Mouse (Mus musculus): Measurements from ENCODE around the gene Vash2. TPM values are rescaled to one million over a fixed set of nuclear protein-coding genes. Genes with fewer than 3 reads are reported as not detected.

Vash2 gene
- total and polyA plus RNA-seq, 2 experiments, result under 0.01 TPM; not detected in 1

- Histone ChIP-seq H3K4me1 (ENCODE audit: control insufficient read depth, insufficient read depth, low read length) (no peaks in the 10 kb centered on the region), H3K36me3 (ENCODE audit: control insufficient read depth, insufficient read depth, low read length) (no peaks in the 10 kb centered on the region), H3K27ac (replicated peaks; ENCODE audit: insufficient read depth, low read depth, low read length) (no peak overlapping the region), H3K27me3 (ENCODE audit: control insufficient read depth, insufficient read depth, low read length) (peaks cover 3% of the 10 kb centered on the region; the same call in 1 of the 2 replicates), H3K9ac (ENCODE audit: low read depth, low read length) (no peak overlapping the region), H3K79me2 (ENCODE audit: control insufficient read depth, insufficient read depth, low read length) (no peaks in the 10 kb centered on the region), H3K4me3 (ENCODE audit: insufficient read depth, low read depth, low read length) (no peak overlapping the region)
- TF ChIP-seq CTCF (IDR thresholded peaks at IDR 0.05; ENCODE audit: low read depth, low read length) (no peak), POLR2A (IDR thresholded peaks at IDR 0.05; ENCODE audit: extremely low read depth, insufficient read depth, low read length) (no peak)
- WGBS, result 77% methylated on average over 7 of the region's 7 CpGs
- no peak for DNase-seq (ENCODE audit: extremely low read depth, low read depth, low spot score)
These were observed 6.4 kb downstream of the Vash2 start for GRCm38 (mm10) chr1:190972612-190973192.

- Histone ChIP-seq H3K4me1 (ENCODE audit: control insufficient read depth, insufficient read depth, low read length) (no peaks in the 10 kb centered on the region), H3K36me3 (ENCODE audit: control insufficient read depth, insufficient read depth, low read length) (no peaks in the 10 kb centered on the region), H3K27me3 (ENCODE audit: control insufficient read depth, insufficient read depth, low read length) (peaks cover 1% of the 10 kb centered on the region; the same call in 1 of the 2 replicates), H3K27ac (replicated peaks; ENCODE audit: insufficient read depth, low read depth, low read length) (no peak overlapping the region), H3K4me3 (ENCODE audit: insufficient read depth, low read depth, low read length) (no peak overlapping the region), H3K79me2 (ENCODE audit: control insufficient read depth, insufficient read depth, low read length) (no peaks in the 10 kb centered on the region), H3K9ac (ENCODE audit: low read depth, low read length) (no peak overlapping the region)
- TF ChIP-seq POLR2A (IDR thresholded peaks at IDR 0.05; ENCODE audit: extremely low read depth, insufficient read depth, low read length) (no peak), CTCF (IDR thresholded peaks at IDR 0.05; ENCODE audit: low read depth, low read length) (no peak)
- WGBS, result 78% methylated on average over 14 of the region's 14 CpGs
- DNase-seq (ENCODE audit: extremely low read depth, low read depth, low spot score), result no peak
These were observed 7.1 kb downstream of the Vash2 start for GRCm38 (mm10) chr1:190971708-190972610.

GRCm38 (mm10) chr1:190968010-190968409, 11.1 kb downstream of the Vash2 start:
- Histone ChIP-seq H3K4me1 (ENCODE audit: control insufficient read depth, insufficient read depth, low read length) (no peaks in the 10 kb centered on the region; the same call in 1 of the 2 replicates), H3K36me3 (ENCODE audit: control insufficient read depth, insufficient read depth, low read length) (no peaks in the 10 kb centered on the region), H3K4me3 (ENCODE audit: insufficient read depth, low read depth, low read length) (no peak overlapping the region), H3K27me3 (ENCODE audit: control insufficient read depth, insufficient read depth, low read length) (no peaks in the 10 kb centered on the region), H3K79me2 (ENCODE audit: control insufficient read depth, insufficient read depth, low read length) (no peaks in the 10 kb centered on the region), H3K27ac (replicated peaks; ENCODE audit: insufficient read depth, low read depth, low read length) (no peak overlapping the region), H3K9ac (ENCODE audit: low read depth, low read length) (no peak overlapping the region)
- TF ChIP-seq POLR2A (IDR thresholded peaks at IDR 0.05; ENCODE audit: extremely low read depth, insufficient read depth, low read length) (no peak), CTCF (IDR thresholded peaks at IDR 0.05; ENCODE audit: low read depth, low read length) (no peak)
- 49% methylated on average over 7 of the region's 7 CpGs for WGBS
- peak; percentile 65 for DNase-seq (ENCODE audit: extremely low read depth, low read depth, low spot score)

DNA sequence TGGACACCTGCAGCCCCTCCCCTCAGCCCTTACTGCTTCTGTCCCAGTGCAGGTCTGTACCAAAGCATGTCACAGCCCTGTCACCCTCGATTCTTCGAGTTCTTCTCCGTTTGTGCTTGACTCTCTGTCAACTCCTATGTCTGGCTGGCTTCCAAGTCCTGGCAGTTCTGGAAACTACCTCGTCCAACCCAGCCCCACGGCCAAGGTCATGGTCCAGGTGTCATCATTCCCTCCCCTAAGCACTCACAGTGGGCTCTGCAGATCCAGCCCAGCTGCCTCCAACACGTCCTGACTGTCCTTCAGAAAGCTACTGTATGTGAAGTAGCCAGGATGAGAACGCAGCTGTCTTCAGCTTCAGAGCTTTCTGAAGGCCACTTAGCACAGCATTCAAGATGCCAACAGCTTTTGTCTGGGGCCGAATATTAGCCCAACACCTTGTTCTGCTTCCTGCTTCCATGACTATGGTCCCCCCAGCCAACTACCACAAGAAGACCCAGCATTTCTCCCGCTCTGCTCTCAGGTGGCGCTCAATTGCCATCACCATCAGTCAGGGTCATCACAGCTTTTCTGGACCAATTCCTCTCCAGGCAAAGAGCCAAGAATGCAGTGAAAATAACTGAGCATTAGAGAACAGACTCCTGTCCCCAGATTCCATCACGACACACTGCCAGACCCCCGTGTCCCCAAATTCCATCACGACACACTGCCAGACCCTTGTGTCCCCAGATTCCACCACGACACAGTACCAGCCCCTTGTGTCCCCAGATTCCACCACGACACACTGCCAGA, 13.9 kb downstream of the Vash2 start:
- Histone ChIP-seq H3K4me3 (ENCODE audit: insufficient read depth, low read depth, low read length) (no peak overlapping the region), H3K27me3 (ENCODE audit: control insufficient read depth, insufficient read depth, low read length) (no peaks in the 10 kb centered on the region), H3K27ac (replicated peaks; ENCODE audit: insufficient read depth, low read depth, low read length) (no peak overlapping the region), H3K79me2 (ENCODE audit: control insufficient read depth, insufficient read depth, low read length) (no peaks in the 10 kb centered on the region), H3K9ac (ENCODE audit: low read depth, low read length) (no peak overlapping the region), H3K36me3 (ENCODE audit: control insufficient read depth, insufficient read depth, low read length) (no peaks in the 10 kb centered on the region), H3K4me1 (ENCODE audit: control insufficient read depth, insufficient read depth, low read length) (no peaks in the 10 kb centered on the region; the same call in 1 of the 2 replicates)
- DNase-seq (ENCODE audit: extremely low read depth, low read depth, low spot score), result peak; percentile 55
- WGBS, result 55% methylated on average over 15 of the region's 15 CpGs
- no peak for TF ChIP-seq POLR2A (IDR thresholded peaks at IDR 0.05; ENCODE audit: extremely low read depth, insufficient read depth, low read length)
- TF ChIP-seq CTCF (IDR thresholded peaks at IDR 0.05; ENCODE audit: low read depth, low read length), result no peak

- 96% methylated on average over 3 of the region's 3 CpGs for WGBS
- TF ChIP-seq CTCF (IDR thresholded peaks at IDR 0.05; ENCODE audit: low read depth, low read length) (no peak), POLR2A (IDR thresholded peaks at IDR 0.05; ENCODE audit: extremely low read depth, insufficient read depth, low read length) (no peak)
- H3K27me3 ChIP-seq (ENCODE audit: control insufficient read depth, insufficient read depth, low read length), result no peaks in the 10 kb centered on the region
- H3K4me3 ChIP-seq (ENCODE audit: insufficient read depth, low read depth, low read length), result no peak overlapping the region
- H3K4me1 ChIP-seq (ENCODE audit: control insufficient read depth, insufficient read depth, low read length), result no peaks in the 10 kb centered on the region; the same call in 1 of the 2 replicates
- no peak for DNase-seq (ENCODE audit: extremely low read depth, low read depth, low spot score)
- H3K9ac ChIP-seq (ENCODE audit: low read depth, low read length), result no peak overlapping the region
- H3K27ac ChIP-seq (replicated peaks; ENCODE audit: insufficient read depth, low read depth, low read length), result no peak overlapping the region
- no peaks in the 10 kb centered on the region for H3K79me2 ChIP-seq (ENCODE audit: control insufficient read depth, insufficient read depth, low read length)
- no peaks in the 10 kb centered on the region for H3K36me3 ChIP-seq (ENCODE audit: control insufficient read depth, insufficient read depth, low read length)
These were observed 16.3 kb downstream of the Vash2 start for GRCm38 (mm10) chr1:190962760-190963159.
